Mouse (Mus musculus): Measurements from ENCODE around the gene Dnhd1.

Gene Dnhd1

DNA sequence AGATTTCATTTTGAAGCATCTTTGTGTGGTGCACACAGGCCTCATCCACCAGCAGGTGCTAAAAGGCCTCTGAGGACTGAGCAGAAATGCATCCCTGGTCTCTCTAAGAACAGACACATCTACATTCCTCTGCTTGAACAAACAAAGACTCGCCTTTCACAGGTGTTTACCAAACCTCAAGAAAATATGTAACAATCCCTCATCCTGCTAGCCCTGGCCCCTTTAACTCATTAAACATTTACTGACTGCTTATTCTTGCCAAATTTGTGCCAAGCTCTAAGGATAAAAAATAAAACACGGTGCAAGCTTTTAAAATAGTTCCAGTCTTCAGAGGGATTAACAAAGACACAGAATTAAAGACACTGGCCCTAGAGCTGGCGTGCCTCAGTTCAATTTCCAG, 30.9 kb upstream of the Dnhd1 start:
- H3K4me3 ChIP-seq (replicated peaks; ENCODE audit: low read length) = no peak overlapping the region
- TF ChIP-seq POU5F1 (IDR thresholded peaks at IDR 0.05; ENCODE audit: borderline replicate concordance, low read length) (no peak), CTCF (conservative IDR thresholded peaks at IDR 0.05; ENCODE audit: low read length) (no peak), NANOG (IDR thresholded peaks at IDR 0.05; ENCODE audit: borderline replicate concordance, low read length) (no peak)
- H3K36me3 ChIP-seq (ENCODE audit: insufficient read depth, low read length) = peaks cover 85% of the 10 kb centered on the region

DNA sequence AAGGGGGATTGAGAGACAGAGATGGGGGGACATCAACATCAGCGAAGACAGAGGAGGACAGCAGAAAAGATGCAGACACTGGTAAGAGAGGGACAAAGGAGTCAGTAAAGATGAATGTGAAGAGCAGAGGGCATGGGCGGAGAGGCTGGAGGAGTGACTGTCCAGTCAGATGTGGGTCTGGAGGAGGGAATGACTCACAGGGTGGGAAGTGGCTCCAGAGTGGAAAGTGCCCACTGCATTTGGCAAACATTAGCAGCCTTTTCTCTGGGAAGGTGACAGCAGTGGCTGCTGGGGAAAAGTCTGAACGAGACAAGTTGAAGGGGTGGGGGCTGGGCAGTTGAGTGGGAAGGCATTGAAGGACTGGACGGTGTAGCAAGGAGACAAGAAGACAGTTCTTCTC, 29.6 kb upstream of the Dnhd1 start:
- peaks cover 78% of the 10 kb centered on the region for H3K36me3 ChIP-seq (ENCODE audit: insufficient read depth, low read length)
- H3K4me3 ChIP-seq (replicated peaks; ENCODE audit: low read length) = no peak overlapping the region
- TF ChIP-seq POU5F1 (IDR thresholded peaks at IDR 0.05; ENCODE audit: borderline replicate concordance, low read length) (no peak), NANOG (IDR thresholded peaks at IDR 0.05; ENCODE audit: borderline replicate concordance, low read length) (no peak), CTCF (conservative IDR thresholded peaks at IDR 0.05; ENCODE audit: low read length) (no peak)
- H3K4me1 ChIP-seq (replicated peaks; ENCODE audit: low read depth, low read length) = peaks cover 15% of the 10 kb centered on the region
- H3K27me3 ChIP-seq (ENCODE audit: insufficient read depth, low read length) = no peaks in the 10 kb centered on the region
- peaks cover 43% of the 10 kb centered on the region for H3K9me3 ChIP-seq (ENCODE audit: low read length)

More for the DNA sequence above, 30.9 kb upstream of the Dnhd1 start:
- Histone ChIP-seq H3K27me3 (ENCODE audit: insufficient read depth, low read length) (no peaks in the 10 kb centered on the region), H3K9me3 (ENCODE audit: low read length) (peaks cover 43% of the 10 kb centered on the region), H3K4me1 (replicated peaks; ENCODE audit: low read depth, low read length) (peaks cover 5% of the 10 kb centered on the region; the same call in 1 of the 2 replicates)

GRCm38 (mm10) chr7:105621646-105622292, 28.9 kb upstream of the Dnhd1 start:
- peaks cover 43% of the 10 kb centered on the region for H3K9me3 ChIP-seq (ENCODE audit: low read length)
- no peak overlapping the region for H3K4me3 ChIP-seq (replicated peaks; ENCODE audit: low read length)
- no peaks in the 10 kb centered on the region for H3K27me3 ChIP-seq (ENCODE audit: insufficient read depth, low read length)
- H3K36me3 ChIP-seq (ENCODE audit: insufficient read depth, low read length) = peaks cover 72% of the 10 kb centered on the region
- H3K4me1 ChIP-seq (replicated peaks; ENCODE audit: low read depth, low read length) = peaks cover 15% of the 10 kb centered on the region
- TF ChIP-seq NANOG (IDR thresholded peaks at IDR 0.05; ENCODE audit: borderline replicate concordance, low read length) (no peak), POU5F1 (IDR thresholded peaks at IDR 0.05; ENCODE audit: borderline replicate concordance, low read length) (no peak), CTCF (conservative IDR thresholded peaks at IDR 0.05; ENCODE audit: low read length) (no peak)

DNA sequence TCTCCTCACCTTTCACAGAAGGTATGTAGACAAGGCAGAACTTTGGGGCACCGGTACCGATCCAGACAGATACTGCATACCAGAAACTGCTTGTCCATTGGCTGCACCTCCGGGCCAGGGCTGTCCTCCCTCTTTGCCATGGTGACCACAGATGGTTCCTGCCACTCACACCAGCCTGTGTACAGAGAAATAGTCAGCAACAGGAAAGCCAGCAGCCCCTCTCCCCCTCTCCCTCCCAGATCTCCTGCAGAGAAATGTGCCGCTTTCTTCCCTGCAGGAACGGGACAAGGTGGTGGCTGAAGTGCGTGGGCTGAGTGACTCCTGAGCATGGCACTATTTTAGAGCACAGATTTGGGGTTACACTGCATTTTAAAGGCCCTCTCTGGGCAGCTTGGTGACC, 25.2 kb upstream of the Dnhd1 start:
- Histone ChIP-seq H3K4me3 (replicated peaks; ENCODE audit: low read length) (no peak overlapping the region), H3K36me3 (ENCODE audit: insufficient read depth, low read length) (peaks cover 36% of the 10 kb centered on the region)
- TF ChIP-seq CTCF (conservative IDR thresholded peaks at IDR 0.05; ENCODE audit: low read length) (no peak), POU5F1 (IDR thresholded peaks at IDR 0.05; ENCODE audit: borderline replicate concordance, low read length) (no peak), NANOG (IDR thresholded peaks at IDR 0.05; ENCODE audit: borderline replicate concordance, low read length) (no peak)

GRCm38 (mm10) chr7:105628633-105629032, 22.0 kb upstream of the Dnhd1 start:
- H3K4me3 ChIP-seq (replicated peaks; ENCODE audit: low read length) = no peak overlapping the region
- TF ChIP-seq CTCF (conservative IDR thresholded peaks at IDR 0.05; ENCODE audit: low read length) (no peak), POU5F1 (IDR thresholded peaks at IDR 0.05; ENCODE audit: borderline replicate concordance, low read length) (no peak), NANOG (IDR thresholded peaks at IDR 0.05; ENCODE audit: borderline replicate concordance, low read length) (no peak)
- peaks cover 16% of the 10 kb centered on the region for H3K36me3 ChIP-seq (ENCODE audit: insufficient read depth, low read length)
- no peaks in the 10 kb centered on the region for H3K9me3 ChIP-seq (ENCODE audit: low read length)
- peaks cover 15% of the 10 kb centered on the region for H3K27me3 ChIP-seq (ENCODE audit: insufficient read depth, low read length)
- H3K4me1 ChIP-seq (replicated peaks; ENCODE audit: low read depth, low read length) = peaks cover 20% of the 10 kb centered on the region

More for the DNA sequence above, 25.2 kb upstream of the Dnhd1 start:
- Histone ChIP-seq H3K9me3 (ENCODE audit: low read length) (peaks cover 7% of the 10 kb centered on the region), H3K4me1 (replicated peaks; ENCODE audit: low read depth, low read length) (peaks cover 10% of the 10 kb centered on the region), H3K27me3 (ENCODE audit: insufficient read depth, low read length) (peaks cover 1% of the 10 kb centered on the region; the same call in 1 of the 2 replicates)

DNA sequence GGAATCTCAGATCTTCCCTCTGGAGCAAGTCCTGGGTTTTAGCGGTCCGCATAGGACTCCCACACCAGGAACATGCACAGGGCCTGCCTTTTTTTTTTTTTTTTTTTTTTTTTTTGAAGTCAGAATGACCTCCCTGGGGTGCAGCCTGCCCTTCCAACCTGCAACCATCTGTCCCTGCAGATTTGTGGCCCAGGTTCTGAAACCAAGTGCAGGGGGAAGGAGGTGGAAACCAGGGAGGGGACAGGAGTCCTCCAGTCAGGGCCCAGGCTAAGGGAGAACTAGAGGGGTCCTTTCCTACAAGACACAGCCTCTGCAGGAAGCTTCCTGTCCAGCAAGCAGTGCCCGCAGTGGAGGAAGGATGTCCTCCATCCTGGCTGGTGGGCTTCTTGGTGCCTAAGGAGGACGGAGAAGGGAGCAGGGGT, 18.1 kb upstream of the Dnhd1 start:
- Histone ChIP-seq H3K9me3 (ENCODE audit: low read length) (no peaks in the 10 kb centered on the region), H3K27me3 (ENCODE audit: insufficient read depth, low read length) (peaks cover 30% of the 10 kb centered on the region), H3K36me3 (ENCODE audit: insufficient read depth, low read length) (peaks cover 25% of the 10 kb centered on the region), H3K4me3 (replicated peaks; ENCODE audit: low read length) (peak overlapping the region; percentile 93), H3K4me1 (replicated peaks; ENCODE audit: low read depth, low read length) (peaks cover 28% of the 10 kb centered on the region)
- no peak for TF ChIP-seq POU5F1 (IDR thresholded peaks at IDR 0.05; ENCODE audit: borderline replicate concordance, low read length)
- TF ChIP-seq CTCF (conservative IDR thresholded peaks at IDR 0.05; ENCODE audit: low read length) = no peak

GRCm38 (mm10) chr7:105633127-105633800, 17.4 kb upstream of the Dnhd1 start, which contains the start of gene Trim3:
Trim3 (minus strand) TSS chr7:105633571.
- peaks cover 28% of the 10 kb centered on the region for H3K4me1 ChIP-seq (replicated peaks; ENCODE audit: low read depth, low read length)
- H3K27me3 ChIP-seq (ENCODE audit: insufficient read depth, low read length) = peaks cover 30% of the 10 kb centered on the region
- TF ChIP-seq POU5F1 (IDR thresholded peaks at IDR 0.05; ENCODE audit: borderline replicate concordance, low read length) (no peak), NANOG (IDR thresholded peaks at IDR 0.05; ENCODE audit: borderline replicate concordance, low read length) (no peak)
- no peaks in the 10 kb centered on the region for H3K9me3 ChIP-seq (ENCODE audit: low read length)
- H3K36me3 ChIP-seq (ENCODE audit: insufficient read depth, low read length) = peaks cover 30% of the 10 kb centered on the region
- peak within 1 kb of the TSS; percentile 93 for H3K4me3 ChIP-seq (replicated peaks; ENCODE audit: low read length)

DNA sequence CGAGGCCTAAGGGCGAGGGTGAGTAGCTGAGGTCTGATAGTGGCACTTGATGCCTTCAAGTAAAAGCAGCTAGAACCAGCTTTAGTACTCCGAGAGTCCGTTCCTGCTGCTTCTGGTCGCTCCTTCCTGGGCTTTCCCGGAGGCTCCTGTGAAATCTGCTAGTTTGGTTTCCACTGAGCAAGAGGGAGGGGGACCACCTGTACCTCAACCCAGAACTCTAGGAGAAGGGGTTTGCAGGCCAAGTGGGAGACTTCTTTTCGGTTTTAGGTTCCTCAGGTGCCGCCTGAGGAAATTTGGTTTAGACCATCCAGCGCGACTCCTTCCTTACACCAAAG, 16.9 kb upstream of the Dnhd1 start:
- Histone ChIP-seq H3K4me3 (replicated peaks; ENCODE audit: low read length) (peak overlapping the region; percentile 93), H3K36me3 (ENCODE audit: insufficient read depth, low read length) (peaks cover 36% of the 10 kb centered on the region), H3K27me3 (ENCODE audit: insufficient read depth, low read length) (peaks cover 30% of the 10 kb centered on the region), H3K4me1 (replicated peaks; ENCODE audit: low read depth, low read length) (peaks cover 29% of the 10 kb centered on the region), H3K9me3 (ENCODE audit: low read length) (no peaks in the 10 kb centered on the region)
- TF ChIP-seq CTCF (conservative IDR thresholded peaks at IDR 0.05; ENCODE audit: low read length) (no peak), NANOG (IDR thresholded peaks at IDR 0.05; ENCODE audit: borderline replicate concordance, low read length) (no peak), POU5F1 (IDR thresholded peaks at IDR 0.05; ENCODE audit: borderline replicate concordance, low read length) (no peak)
